Mouse (Mus musculus): ENCODE data around the gene Slc25a11. TPM values are rescaled to one million over a fixed set of nuclear protein-coding genes. Genes with fewer than 3 reads are reported as not detected.

The Slc25a11 gene
- polyA plus RNA-seq, 1 experiment, result 118 TPM

- 12% methylated on average over 2 of the region's 2 CpGs for WGBS
- no peak for DNase-seq (ENCODE audit: low read depth, low spot score)
Observed at GRCm38 (mm10) chr11:70595638-70596037, 51.6 kb downstream of the Slc25a11 start.

- 88% methylated on average over 15 of the region's 15 CpGs for WGBS
- DNase-seq (ENCODE audit: low read depth, low spot score), result no peak
Observed at GRCm38 (mm10) chr11:70594253-70594989, 52.9 kb downstream of the Slc25a11 start.

Other genes with a start within 250 kb of the Slc25a11 start
- gene Pelp1, start 237.4 kb downstream of the Slc25a11 start, polyA plus RNA-seq (2012; rRNA removed), result 11.9 and 12.4 TPM in 2 replicates
- 31.7 and 36.2 TPM in 2 replicates for gene Arrb2, start 214.8 kb downstream of the Slc25a11 start, polyA plus RNA-seq (2012; rRNA removed)
- gene Med11, start 195.6 kb downstream of the Slc25a11 start, polyA plus RNA-seq (2012; rRNA removed), result 28.0 and 31.7 TPM in 2 replicates
- 4.6 and 5.0 TPM in 2 replicates for gene Zmynd15, start 188.0 kb downstream of the Slc25a11 start, polyA plus RNA-seq (2012; rRNA removed)
- gene Cxcl16, start 187.5 kb downstream of the Slc25a11 start, polyA plus RNA-seq (2012; rRNA removed), result 31.8 and 40.5 TPM in 2 replicates
- 168 and 625 TPM in 2 replicates for gene Tm4sf5, start 142.2 kb downstream of the Slc25a11 start, polyA plus RNA-seq (2012; rRNA removed)
- gene Vmo1, start 132.9 kb downstream of the Slc25a11 start, polyA plus RNA-seq (2012; rRNA removed), result 0.19 TPM in 1 of 2 replicates, not detected in the other
- 0.98 and 4.7 TPM in 2 replicates for gene Gltpd2, start 128.3 kb downstream of the Slc25a11 start, polyA plus RNA-seq (2012; rRNA removed)
- 394 and 397 TPM in 2 replicates for gene Psmb6, start 122.1 kb downstream of the Slc25a11 start, polyA plus RNA-seq (2012; rRNA removed)
- gene Gm40193, start 114.5 kb downstream of the Slc25a11 start, polyA plus RNA-seq (2012; rRNA removed), result not detected in 2 replicates
- gene Pld2, start 107.4 kb downstream of the Slc25a11 start, polyA plus RNA-seq (2012; rRNA removed), result 15.4 and 30.5 TPM in 2 replicates
- 41.3 and 75.5 TPM in 2 replicates for gene Mink1, start 84.6 kb downstream of the Slc25a11 start, polyA plus RNA-seq (2012; rRNA removed)
- not detected in 2 replicates for gene 4930544D05Rik, start 31.6 kb downstream of the Slc25a11 start, polyA plus RNA-seq (2012; rRNA removed)
- 0.07 and 0.15 TPM in 2 replicates for gene Chrne, start 28.3 kb downstream of the Slc25a11 start, polyA plus RNA-seq (2012; rRNA removed)
- 0.04 TPM in 1 of 2 replicates, not detected in the other for gene Gp1ba, start 8.4 kb downstream of the Slc25a11 start, polyA plus RNA-seq (2012; rRNA removed)
- 76.9 and 101 TPM in 2 replicates for gene Rnf167, start 244 bp downstream of the Slc25a11 start, polyA plus RNA-seq (2012; rRNA removed)
- gene Pfn1, start 7.2 kb upstream of the Slc25a11 start, polyA plus RNA-seq (2012; rRNA removed), result 2,199 and 2,395 TPM in 2 replicates
- gene Eno3, start 9.7 kb upstream of the Slc25a11 start, polyA plus RNA-seq (2012; rRNA removed), result 19.9 and 31.2 TPM in 2 replicates
- gene Spag7, start 21.9 kb upstream of the Slc25a11 start, polyA plus RNA-seq (2012; rRNA removed), result 35.9 and 39.8 TPM in 2 replicates
- 48.8 and 53.2 TPM in 2 replicates for gene Camta2, start 40.6 kb upstream of the Slc25a11 start, polyA plus RNA-seq (2012; rRNA removed)
- gene Inca1, start 52.7 kb upstream of the Slc25a11 start, polyA plus RNA-seq (2012; rRNA removed), result 0.95 and 0.99 TPM in 2 replicates
- 62.0 and 74.5 TPM in 2 replicates for gene Kif1c, start 53.1 kb upstream of the Slc25a11 start, polyA plus RNA-seq (2012; rRNA removed)
- 0.92 and 1.9 TPM in 2 replicates for gene Zfp3, start 116.7 kb upstream of the Slc25a11 start, polyA plus RNA-seq (2012; rRNA removed)
- 2.0 and 3.8 TPM in 2 replicates for gene Scimp, start 165.1 kb upstream of the Slc25a11 start, polyA plus RNA-seq (2012; rRNA removed)
- 1.9 and 2.3 TPM in 2 replicates for gene Rabep1, start 197.3 kb upstream of the Slc25a11 start, polyA plus RNA-seq (2012; rRNA removed)

Data from large intestine, adult 2 months (tissue).